Mouse (Mus musculus) inflammation-experienced regulatory T-cells, adult 6 months (primary cell): ENCODE results near the gene Smarca2. TPM values are rescaled to one million over a fixed set of nuclear protein-coding genes. Genes with fewer than 3 reads are reported as not detected.
"Not testable (repeated sequence)": the region's sequence is repeated elsewhere in the genome, so short reads cannot be mapped to it uniquely, and the experiment has no call there.

ENCODE experiments used
- ATAC-seq: one replicate; pipeline ENCODE4 v1.8.0; 2017
- polyA plus RNA-seq, 3 experiments: library from polyadenylated mRNA; unstranded; fragments of 100-300 nt; shearing (Covaris generic); gene quantifications; one replicate each; pipeline ENCODE4 v1.2.1; 2017

Smarca2 gene
- polyA plus RNA-seq, 3 experiments from 2014 or later: 32.3 to 53.5 (median 48.0) TPM

GRCm38 (mm10) chr19:26617287-26617686, 12.4 kb downstream of the Smarca2 start:
- ATAC-seq: no peak

- ATAC-seq: no peak
Measured at GRCm38 (mm10) chr19:26630712-26631235, 25.9 kb downstream of the Smarca2 start.

GRCm38 (mm10) chr19:26632228-26632627, 27.4 kb downstream of the Smarca2 start:
- no peak for ATAC-seq

- no peak for ATAC-seq
Measured at GRCm38 (mm10) chr19:26640556-26640955, 35.7 kb downstream of the Smarca2 start.

- no peak for ATAC-seq
Measured at GRCm38 (mm10) chr19:26641269-26641668, 36.4 kb downstream of the Smarca2 start.

- no peak for ATAC-seq
Measured at GRCm38 (mm10) chr19:26643011-26643410, 38.2 kb downstream of the Smarca2 start.

- ATAC-seq: no peak
Measured at GRCm38 (mm10) chr19:26643936-26644335, 39.1 kb downstream of the Smarca2 start.

- no peak for ATAC-seq
Measured at GRCm38 (mm10) chr19:26645016-26645415, 40.2 kb downstream of the Smarca2 start.

GRCm38 (mm10) chr19:26646128-26646527, 41.3 kb downstream of the Smarca2 start:
- ATAC-seq: peak; percentile 93

GRCm38 (mm10) chr19:26650585-26651273, 45.9 kb downstream of the Smarca2 start:
- ATAC-seq: no peak

GRCm38 (mm10) chr19:26658324-26658723, 53.5 kb downstream of the Smarca2 start:
- no peak for ATAC-seq

GRCm38 (mm10) chr19:26659976-26660375, 55.1 kb downstream of the Smarca2 start:
- ATAC-seq: no peak

- ATAC-seq: no peak
Measured at GRCm38 (mm10) chr19:26661198-26661597, 56.3 kb downstream of the Smarca2 start.

- no peak for ATAC-seq
Measured at GRCm38 (mm10) chr19:26666303-26666702, 61.5 kb downstream of the Smarca2 start.

GRCm38 (mm10) chr19:26670089-26670488, 65.2 kb downstream of the Smarca2 start:
- ATAC-seq: no peak

GRCm38 (mm10) chr19:26671413-26671812, 66.6 kb downstream of the Smarca2 start:
- not testable (repeated sequence) for ATAC-seq

GRCm38 (mm10) chr19:26675917-26676316, 71.1 kb downstream of the Smarca2 start:
- ATAC-seq: no peak

GRCm38 (mm10) chr19:26678543-26678942, 73.7 kb downstream of the Smarca2 start:
- no peak for ATAC-seq

GRCm38 (mm10) chr19:26679674-26680073, 74.8 kb downstream of the Smarca2 start:
- ATAC-seq: no peak

- no peak for ATAC-seq
Measured at GRCm38 (mm10) chr19:26681549-26681948, 76.7 kb downstream of the Smarca2 start.

GRCm38 (mm10) chr19:26682130-26682529, 77.3 kb downstream of the Smarca2 start:
- no peak for ATAC-seq

GRCm38 (mm10) chr19:26682731-26683130, 77.9 kb downstream of the Smarca2 start:
- no peak for ATAC-seq

GRCm38 (mm10) chr19:26683731-26684130, 78.9 kb downstream of the Smarca2 start:
- ATAC-seq: peak; percentile 99

GRCm38 (mm10) chr19:26690516-26690915, 85.7 kb downstream of the Smarca2 start:
- ATAC-seq: no peak

GRCm38 (mm10) chr19:26697107-26697506, 92.3 kb downstream of the Smarca2 start:
- no peak for ATAC-seq
